Mouse (Mus musculus): Measurements from ENCODE around the gene Ptprm.

Gene Ptprm

DNA sequence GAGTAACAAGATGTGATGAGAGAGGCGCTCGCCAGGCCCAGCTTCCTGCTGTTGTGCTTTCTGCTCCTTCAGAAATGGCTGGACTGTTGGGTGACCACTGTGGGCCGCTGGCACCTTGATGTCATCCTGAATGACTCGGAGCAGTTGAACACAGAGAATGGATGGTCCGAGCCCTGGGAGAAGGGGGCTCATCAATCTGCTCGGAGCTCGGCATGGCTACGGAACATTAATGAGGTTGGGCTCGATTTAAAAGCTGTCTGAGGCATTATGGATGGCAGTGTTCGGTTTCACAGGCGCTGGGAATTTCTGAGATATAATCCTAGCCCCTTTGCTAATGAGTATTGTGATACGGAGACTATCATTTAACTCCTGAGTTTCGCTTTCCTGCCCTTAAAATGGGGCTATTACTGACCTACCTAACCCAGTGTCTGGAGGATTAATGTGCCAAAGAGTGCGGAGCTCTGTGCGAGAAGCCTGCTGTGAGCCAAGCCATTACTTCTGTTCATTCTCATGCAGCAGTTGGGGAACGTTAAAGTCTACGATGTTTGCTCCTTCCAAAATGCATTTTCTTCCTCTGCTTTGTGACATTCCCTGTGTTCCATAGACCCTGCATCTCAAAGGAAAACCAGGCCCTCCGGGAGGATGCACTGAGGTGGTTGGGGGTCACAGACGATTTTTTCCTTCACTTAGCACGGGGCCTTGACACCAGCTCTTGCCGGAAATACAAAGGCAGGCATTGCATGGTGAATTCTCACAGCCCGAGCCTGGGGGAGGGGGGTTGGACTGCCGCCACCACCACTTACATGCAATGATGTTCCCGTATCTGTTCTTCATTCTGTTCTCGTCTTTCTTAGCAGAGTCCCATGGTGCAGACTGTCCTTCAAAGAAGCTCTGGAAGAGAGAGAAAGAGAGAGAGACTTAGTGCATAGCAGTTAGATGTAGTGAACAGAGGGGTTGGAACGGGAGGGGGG, 592.6 kb downstream of the Ptprm start:
- DNase-seq: no peak

DNA sequence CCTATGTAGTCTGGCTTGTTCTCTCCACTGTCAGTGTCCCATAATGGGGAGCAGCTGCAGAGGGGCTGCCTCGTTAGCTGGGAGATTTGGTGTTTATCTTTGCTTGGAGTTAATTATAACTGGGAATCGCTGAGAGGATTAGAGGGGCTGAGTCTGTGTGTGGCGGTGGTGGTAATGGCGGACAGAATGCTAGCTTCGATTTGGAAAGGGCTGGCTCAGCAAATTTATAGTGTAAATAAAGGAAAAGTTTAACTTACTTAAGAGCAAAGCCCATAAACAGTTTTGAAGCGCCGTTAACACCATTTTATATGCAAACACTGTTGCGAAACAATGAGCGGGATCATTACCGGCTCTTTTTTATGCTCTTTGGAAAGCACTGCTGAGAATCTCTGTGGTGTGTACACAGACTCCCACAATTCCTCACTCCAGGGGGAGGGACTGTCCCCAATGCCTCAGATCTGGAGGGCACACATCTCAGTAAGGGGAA, 597.2 kb downstream of the Ptprm start:
- DNase-seq: no peak

DNA sequence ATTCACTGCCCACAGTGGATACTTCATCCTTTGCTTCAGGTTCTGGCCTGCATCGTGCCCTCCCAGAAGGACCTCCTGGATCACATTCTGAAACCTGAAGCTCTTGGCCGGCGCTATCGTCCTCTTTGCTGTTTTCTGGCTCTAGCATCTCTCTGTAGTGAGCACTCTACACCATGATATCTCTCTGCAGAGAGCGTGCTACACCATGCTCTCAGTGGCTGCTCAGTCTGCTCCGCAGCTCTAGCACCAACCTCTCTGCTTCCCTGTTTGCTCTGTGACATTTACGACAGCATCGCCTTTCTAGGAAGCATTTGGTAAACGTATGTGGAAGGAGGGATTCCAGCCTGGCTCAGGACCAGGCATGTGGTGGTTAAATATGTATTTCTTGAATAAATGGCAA, 597.8 kb downstream of the Ptprm start:
- no peak for DNase-seq

DNA sequence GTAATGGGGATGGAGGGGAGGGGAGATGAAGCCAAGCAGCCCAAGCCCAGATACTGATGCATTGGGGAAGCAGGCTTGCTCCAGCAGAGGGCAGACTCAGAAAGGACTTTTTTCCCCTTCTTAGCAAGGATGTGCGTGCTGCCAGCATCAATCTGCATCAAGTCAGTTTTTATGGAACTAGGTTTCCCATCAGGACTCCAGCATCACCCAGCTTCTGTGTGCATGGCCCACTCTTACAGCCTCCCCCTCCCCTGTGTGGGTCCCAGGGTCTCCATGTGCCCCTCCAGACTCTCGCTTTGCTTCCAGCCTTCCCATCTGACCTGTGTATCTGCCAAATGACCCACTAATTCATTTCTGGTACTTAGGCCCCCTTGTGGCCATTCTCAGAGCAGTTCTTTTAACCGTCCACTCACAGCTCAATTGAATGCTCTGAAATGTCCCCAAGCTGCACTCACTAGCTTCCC, 599.0 kb downstream of the Ptprm start:
- DNase-seq: no peak

DNA sequence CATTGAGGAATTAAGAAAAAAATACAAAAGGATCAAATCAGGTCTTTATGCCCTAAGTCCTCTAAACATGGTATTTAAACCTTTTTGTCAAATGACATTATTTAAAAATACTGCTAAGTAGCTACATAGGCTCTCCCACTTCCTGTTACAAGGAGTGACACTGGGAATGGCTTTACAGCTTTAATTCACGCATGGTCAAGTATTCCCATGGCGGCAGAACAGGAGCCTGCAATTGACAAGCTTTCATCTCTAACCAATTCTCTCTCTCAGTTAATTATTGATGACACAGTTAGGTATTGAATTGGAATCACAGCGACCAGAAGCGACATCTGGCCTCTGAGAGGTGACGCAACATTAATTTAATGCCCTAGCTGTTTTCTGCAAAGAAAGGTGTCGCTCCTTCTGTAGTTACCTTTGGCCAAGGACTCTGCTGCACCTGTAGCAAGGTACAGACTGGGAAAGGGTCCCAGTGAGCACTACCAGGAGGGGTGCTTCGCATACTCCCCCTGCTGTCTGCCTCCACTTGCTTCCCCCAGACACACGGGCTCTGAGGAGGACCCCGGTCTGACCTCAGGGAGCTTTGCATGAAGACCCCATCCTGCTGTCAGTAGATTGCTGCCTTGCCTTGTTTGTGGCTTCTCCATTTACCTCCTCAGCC, 599.9 kb downstream of the Ptprm start:
- DNase-seq: no peak

DNA sequence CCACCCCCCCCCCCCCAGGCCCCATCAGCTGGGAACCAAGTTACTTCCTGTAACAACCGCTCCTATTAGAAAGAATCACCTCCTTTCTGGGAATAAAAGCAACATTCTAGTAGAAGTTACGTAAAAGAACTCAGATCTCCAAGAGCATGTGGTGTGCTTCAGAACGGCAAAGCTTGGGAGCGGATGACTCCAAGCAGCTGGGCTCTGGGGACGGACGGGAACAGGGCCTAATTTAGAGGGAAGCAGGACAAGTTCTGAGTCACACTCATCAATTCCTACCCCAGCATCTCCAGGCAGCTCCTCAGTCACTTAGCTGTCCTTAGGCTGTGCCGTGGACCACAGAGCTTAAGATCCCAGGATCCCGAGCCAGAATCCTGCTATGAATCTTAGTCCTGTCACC, 602.5 kb downstream of the Ptprm start:
- no peak for DNase-seq

DNA sequence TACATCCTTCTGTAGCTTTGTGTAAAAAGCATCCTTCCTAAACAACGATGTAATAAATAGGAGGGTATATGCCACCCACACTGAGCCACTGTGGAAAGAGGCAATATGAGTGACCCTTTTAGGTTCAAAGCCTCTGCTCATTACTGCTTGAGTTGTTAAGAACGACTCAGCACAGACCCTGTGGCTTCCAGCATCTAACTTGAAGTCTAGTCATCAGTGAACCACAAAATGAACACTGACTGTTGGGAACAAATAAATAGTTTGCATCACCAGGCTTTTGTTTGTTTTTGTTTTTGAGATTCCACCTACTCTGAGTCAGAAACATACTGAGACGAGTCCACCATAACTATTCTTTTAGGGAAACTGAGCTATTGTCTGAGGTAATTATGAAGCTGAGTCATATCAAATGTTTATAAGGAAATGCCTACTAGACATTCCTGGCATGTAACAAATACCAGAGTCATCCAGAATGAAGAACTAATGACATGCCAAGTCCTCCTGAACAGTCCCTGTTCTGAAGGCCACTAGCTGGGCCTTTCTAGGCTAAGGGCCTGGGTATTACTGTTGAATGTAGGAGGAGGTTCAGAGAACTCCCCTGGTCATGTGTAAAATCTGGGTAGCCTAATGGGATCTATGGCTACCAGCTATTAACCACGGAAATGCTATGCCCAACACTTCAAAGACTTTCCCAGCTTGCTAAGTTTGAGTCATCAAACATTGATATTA, 603.6 kb downstream of the Ptprm start:
- DNase-seq: no peak

DNA sequence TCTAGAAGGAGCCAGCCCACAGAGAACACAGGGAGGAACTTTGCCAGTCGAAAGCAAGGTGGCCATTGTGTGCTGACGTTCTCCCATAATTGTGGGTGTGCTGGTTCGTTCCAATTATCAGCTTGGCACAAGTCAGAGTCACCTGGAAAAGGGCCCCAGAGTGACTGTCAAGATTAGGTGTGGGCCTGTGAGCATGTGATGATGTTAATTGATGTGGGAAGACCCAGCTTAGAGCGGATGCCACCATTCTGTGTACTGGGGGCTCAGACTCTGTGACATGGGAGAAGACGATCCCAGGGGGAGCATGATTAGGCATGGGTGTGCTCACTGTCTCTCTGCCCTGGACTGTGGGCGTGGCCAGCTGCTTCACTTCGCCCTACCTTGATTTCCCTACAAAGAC, 604.3 kb downstream of the Ptprm start:
- DNase-seq: no peak

DNA sequence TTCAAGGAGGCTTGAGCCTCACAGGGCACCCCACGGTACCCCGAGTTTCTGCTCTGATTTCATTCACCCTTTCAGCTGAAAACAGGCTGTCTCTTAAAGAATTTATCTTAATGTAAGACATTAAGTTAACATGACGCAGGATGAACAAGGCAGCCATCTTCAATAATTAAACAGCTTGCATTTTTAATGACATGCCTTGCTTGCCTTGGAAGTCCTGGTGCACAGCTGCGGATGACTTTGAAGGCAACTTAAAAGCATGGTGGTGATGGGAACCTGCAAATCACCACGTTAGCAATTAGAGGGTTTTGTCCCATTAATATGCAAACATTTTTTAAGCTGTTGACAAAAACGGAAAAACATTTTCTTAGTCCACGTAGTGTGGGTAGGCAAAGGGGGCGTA, 607.8 kb downstream of the Ptprm start:
- DNase-seq: no peak

DNA sequence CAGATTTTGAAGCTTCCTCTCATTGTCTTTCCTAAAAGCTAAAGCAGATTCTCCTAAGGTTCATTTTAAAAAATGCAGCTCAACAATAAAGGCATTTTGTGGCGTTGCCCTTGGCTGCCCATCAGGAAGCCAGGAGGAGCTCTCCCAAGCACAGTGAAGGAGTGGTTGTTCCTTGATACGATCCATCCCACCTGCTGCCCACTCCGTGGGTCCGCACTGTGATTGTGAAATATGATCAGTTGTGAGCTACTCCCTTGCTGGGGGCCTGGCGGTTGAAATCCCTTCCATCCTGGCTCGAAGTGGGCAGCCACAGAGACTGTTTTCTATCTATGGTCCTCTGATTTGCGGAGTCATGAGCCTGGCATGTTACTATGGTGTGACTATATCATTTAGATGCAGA, 610.9 kb downstream of the Ptprm start:
- no peak for DNase-seq

DNA sequence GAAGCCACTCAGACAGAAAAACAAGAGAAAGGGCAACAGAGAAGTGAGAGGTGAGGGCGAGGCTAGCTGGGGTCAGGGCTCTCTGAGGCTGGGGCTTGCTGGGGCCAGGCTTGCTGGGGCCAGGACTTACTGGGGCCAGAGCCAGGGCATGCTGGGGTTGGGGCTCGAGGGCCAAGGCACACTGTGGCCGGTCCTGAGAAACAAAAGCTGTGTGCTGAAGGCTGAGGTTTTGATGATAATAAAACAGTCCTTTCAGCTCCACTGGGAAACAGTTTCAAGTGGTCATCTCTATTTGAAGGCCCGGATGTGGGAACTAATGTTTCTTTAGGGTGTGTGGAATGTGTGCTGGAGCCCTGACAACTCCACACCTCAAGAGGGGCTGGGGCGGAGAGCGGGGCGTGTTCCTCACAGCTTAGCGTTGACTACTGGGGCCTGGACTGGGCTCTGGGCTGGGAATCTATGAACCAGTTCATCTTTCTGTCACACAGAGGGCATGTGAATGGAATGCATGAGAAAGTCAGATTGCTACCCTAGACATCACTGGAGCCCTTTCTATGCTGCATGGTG, 615.4 kb downstream of the Ptprm start:
- DNase-seq: no peak

DNA sequence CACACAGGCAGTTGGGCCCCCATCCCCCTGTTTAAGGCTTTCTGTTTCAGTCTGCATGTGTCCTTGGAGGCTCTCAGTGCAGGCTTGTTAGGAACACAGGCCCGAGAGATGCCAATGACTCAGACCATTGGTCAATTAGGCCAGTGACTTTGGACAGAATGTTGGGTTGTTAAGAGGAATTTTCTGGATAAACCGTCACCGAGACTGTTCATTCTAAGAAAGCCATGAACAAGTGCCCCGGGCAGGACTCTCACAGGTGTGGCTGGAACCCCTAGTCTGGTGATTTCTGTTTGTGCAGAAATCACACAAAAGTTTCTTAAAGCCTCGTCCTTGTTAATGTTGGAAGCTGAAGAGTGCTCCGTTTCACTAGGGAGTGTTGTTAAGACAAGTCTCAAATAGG, 615.9 kb downstream of the Ptprm start:
- no peak for DNase-seq

DNA sequence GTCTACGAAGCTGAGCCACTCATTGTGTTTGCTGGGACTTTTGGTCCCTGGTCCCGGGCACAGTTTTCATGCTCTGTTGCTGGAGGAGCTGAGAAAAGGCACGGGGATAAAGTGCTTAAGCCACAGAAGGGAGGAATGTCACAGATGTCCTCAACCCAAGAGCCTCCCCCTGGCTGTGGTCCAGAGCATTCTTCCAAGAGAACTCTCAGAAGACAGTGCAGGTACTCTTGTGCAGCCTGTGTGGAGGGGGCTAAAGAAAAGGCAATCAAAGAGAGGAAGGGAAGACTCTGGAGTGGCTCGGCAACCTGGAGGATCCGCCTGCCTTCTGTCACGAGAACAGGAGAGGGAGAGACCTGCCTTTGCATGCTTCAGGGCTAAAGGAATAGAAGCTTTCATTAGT, 617.8 kb downstream of the Ptprm start:
- no peak for DNase-seq

DNA sequence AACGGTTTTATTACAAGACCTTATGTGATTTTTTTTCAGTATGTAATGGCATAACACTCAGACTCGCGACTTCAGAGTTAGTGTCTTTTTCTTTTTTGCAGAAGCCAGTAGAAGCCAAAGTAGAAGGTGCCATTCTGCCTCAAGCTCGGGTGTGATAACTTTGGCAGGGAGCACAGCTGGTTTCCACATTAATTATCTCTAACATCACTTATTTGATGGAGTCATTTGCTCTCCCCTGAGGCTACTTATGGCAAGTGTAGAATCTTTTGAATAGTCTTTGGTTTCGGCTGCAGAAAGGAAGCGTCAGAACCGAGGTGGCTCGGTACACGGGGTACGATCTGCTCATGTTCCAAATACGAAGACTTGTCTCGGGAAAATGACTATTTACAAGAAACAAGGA, 620.7 kb downstream of the Ptprm start:
- DNase-seq: no peak

DNA sequence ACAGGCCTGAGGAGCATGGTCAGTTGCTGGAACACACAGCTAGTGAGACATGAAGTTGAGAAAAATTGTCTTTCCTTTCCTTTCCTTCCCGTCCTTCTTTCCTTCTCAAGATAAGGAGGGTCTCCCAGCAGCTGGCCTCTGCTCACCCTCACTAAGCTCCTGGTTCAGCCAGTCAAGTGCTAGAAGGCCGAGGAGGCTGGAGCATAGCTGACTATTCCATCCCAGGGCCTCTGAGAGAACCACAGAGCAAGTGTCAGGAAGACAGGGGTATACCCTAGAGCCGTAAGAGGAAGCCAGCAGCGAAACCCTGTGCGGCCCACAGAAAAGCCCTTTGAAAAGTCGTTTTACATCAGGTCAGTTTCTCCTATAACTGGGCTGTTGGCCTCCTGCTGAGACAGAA, 624.3 kb downstream of the Ptprm start:
- no peak for DNase-seq

DNA sequence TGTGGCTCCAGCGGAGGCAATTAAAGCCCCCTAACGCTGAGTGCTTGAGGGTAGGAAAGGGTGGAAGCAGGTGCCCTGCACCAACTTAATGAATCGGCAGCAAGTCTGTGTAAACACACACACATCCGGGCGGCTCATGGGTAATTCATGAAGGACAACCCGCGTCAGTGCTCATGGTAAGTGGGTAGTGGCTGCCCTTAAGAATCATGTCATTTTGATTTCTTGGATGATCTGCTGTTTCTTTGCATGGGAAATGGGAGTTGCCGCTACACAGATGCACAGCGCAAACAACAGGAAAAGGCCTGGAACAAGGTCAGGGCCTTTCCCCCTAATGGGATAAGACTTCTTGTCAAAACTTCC, 633.3 kb downstream of the Ptprm start:
- no peak for DNase-seq

DNA sequence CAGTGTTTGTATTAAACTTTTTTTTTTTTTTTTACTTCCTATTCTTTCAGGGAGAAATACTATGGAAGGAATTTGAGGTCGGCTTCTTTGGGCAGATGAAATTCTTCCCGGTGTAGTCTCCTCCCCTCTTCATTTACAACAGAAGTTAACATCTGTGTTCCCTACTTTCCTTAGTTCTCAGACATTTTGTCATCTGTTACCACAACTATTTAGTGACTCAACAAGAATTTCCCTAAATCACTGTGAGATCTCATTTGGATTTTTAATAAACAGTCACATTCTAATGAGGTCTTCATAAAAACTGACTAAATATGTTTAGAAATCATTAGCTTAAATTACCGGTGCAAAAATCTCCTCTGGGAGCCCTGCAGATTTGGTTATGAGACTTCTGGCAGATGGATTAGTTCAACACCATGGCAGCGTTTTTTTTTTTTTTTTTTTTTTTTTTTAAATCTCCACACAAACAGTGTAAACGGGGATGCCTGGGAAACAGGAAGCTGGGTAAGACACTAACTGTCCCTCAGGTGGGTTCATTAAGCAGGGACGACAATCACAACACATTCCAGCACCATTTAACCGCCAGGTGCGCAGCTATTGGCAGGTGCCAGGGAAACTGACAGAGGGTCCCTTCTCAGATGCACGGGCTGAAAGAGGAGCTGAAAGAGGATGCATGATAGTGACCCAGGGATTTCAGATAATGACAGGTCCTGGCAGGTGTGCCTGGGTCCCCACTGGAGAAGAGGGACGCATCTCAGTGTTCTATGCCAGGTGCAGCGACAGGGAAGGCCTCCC, 633.9 kb downstream of the Ptprm start:
- DNase-seq: no peak

DNA sequence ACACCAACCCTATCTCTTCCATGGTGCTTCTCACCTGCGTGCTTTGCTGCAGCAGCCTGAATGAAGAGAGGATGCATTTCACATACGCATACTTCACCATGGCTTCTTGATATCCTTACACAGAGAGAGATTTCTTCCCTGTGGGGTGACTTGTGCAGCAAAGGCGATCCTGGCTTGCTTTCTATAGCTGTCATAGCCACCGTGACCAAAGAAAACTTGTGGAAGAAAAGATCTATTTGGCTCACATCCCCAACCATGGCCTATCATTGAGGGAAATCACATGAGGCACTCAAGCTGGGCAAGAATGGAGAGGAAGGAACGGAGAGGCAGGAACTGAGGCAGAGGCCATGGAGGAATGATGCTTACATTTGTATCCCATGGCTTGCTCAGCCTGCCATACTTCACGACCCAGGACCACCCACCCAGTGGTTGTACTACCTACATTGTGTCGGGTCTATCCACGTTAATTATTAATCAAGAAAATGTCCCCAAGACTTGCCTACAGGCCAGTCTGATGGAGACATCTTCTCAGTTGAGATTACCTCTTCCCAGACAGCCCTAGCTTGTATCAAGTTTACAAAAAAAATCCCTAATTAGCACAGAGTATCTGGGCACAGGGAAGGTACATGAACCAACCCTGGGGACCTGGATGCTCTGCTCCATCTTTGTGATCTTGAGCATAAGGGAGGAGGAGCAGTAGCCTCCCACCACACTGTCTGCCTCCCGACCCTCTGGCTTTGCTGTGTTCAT, 641.6 kb downstream of the Ptprm start:
- DNase-seq: no peak

DNA sequence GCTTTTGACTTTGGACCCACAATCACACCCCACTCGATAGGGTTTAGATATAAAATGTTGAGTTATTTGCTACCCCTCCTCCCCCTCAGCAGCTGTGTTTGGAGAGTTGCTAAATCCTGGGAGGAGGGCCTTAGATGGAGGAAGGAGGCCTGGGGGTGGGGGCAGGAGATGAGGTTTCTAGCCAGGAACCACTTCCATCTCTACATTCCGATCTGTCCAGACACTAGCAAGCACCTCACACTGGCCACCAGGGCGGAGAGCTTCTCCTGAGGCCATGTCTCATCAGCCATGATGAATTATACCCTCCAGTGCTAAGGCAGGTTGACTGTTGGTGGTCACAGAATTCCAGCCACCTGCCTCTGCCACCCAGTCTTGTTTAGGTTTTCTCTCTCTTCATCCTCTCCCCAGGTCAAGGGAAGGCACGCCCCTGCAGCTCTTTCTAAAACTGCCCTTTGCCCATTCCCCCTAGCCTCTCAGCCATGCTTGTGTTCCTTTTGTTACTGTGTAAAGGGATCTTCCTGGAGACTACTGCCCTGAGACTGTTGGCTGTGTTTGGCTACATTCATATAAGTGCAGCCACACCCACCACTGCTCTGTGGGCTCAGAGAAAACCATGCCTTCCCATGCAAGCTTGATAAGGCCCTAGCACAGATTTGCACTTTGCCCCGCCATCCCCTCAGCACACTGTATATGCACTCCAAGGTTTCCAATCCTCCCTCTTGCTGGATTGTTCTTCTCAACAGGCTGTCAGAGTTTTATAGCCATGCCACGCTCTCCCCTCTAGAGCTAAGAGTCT, 642.8 kb downstream of the Ptprm start:
- no peak for DNase-seq

DNA sequence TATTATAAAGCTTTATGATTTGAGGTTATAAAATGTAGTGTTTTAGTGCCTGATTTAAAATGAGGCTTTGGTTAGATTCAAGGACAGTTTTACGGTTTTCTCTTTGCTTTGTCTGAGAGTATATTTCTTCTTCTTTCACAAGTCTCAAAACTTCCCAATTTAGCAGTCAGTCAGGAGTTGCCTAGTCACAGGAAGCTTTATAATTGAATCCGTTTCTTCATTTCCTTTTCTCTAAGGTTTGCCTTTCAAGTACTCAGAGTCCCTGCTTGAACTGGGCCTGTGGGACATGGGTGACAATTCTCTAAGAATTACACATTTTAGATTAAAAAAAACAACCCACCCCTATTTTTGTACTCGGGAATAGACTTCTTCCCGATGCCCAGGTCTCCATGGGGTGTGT, 643.7 kb downstream of the Ptprm start:
- no peak for DNase-seq

DNA sequence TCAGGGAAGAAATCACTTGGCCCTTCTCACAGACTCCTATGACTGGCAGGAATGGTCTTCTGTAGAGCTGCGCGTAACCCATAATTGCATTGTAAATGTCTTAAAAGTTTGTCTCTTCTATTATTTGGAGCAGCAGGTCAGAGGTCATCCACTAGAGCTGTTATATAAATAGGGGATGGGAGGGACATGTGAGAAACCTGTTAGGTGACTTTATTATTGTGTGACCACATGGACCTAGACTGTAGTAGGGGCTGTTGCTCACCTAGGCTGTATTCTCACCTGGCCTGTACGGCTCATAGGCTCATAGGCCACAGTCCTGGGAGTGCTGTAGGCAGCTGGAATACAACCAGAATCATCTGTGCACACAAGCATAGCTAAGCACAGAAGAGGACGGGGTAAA, 645.5 kb downstream of the Ptprm start:
- no peak for DNase-seq
